Mouse (Mus musculus): ENCODE results near the gene Vopp1.

- TF ChIP-seq CTCF (IDR thresholded peaks at IDR 0.05; ENCODE audit: low read depth, low read length) (no peak), GATA1 (IDR thresholded peaks at IDR 0.05; ENCODE audit: borderline replicate concordance, low read length) (no peak), TAL1 (conservative IDR thresholded peaks at IDR 0.05; ENCODE audit: low read depth, low read length) (no peak)
Observed at GRCm38 (mm10) chr6:57803130-57803529, 21.8 kb downstream of the Vopp1 start.
